23 mouse cellular contexts compared by ENCODE assay signal in the genomic region with DNA sequence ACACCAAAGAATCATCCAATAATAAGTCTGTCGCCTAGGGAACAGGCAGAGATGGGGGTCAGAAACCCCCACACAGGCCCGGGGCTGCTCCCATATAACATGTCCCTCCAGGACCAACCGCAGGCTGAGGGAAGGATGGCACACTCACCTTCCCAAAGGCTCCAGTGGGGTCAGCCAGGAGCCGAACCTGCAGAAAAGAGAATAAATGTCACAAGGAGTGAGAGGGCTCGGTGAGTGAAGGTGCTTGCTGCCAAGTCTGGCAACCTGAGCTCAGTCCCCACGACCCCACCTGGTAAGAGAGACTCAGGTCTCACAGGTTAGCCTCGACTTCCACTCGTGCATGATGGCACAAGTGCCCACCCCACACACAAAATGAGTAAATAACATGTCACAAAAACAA. TPM values are rescaled to one million over a fixed set of nuclear protein-coding genes. Genes with fewer than 3 reads are reported as not detected.
DNase-seq lines count a peak whose midpoint lies in the region; ATAC-seq lines count a peak whose summit lies in the region.
"Had no signal": no experiment of that assay in that cellular context is flagged by ENCODE, and none has a peak within 500 bp of the region (broad histone marks: within the 10 kb centered on the region; RNA-seq: fewer than 3 reads in every experiment).

No protein-coding gene starts in this region.

- H3K27me3 ChIP-seq in kidney, embryonic 14.5 days (ENCODE audit: control insufficient read depth, insufficient read depth, low read length), result no peaks in the 10 kb centered on the region
- H3K27me3 ChIP-seq in liver, embryonic 15.5 days, result no peaks in the 10 kb centered on the region
- no peaks in the 10 kb centered on the region for H3K27me3 ChIP-seq in liver, embryonic 12.5 days (replicated peaks)
- H3K27me3 ChIP-seq: heart, embryonic 13.5 days; Patski had no signal

- H3K4me1 ChIP-seq in kidney, embryonic 14.5 days (ENCODE audit: control insufficient read depth, insufficient read depth, low read length), result peaks cover 21% of the 10 kb centered on the region; the same call in 1 of the 2 replicates
- H3K4me1 ChIP-seq in liver, embryonic 15.5 days (replicated peaks), result peaks cover 38% of the 10 kb centered on the region
- H3K4me1 ChIP-seq in liver, embryonic 12.5 days, result peaks cover 33% of the 10 kb centered on the region

- H3K9ac ChIP-seq in kidney, embryonic 14.5 days (ENCODE audit: low read depth, low read length), result no peak overlapping the region
- H3K9ac ChIP-seq in liver, embryonic 15.5 days, result no peak overlapping the region
- no peak overlapping the region for H3K9ac ChIP-seq in liver, embryonic 12.5 days

- peak; percentile 31 for DNase-seq in cerebellum, adult 8-10 months
- no peak for DNase-seq in cerebellum, adult 9-11 months
- DNase-seq in kidney, adult 11 months, result peak; percentile 30
- DNase-seq in embryo, embryonic 11 days, result no peak
- DNase-seq: adrenal gland, adult 8-10 months; cerebellum, postnatal 14 days; gastrocnemius, adult 2 months; layer of hippocampus, postnatal 36 days; midbrain, embryonic 14.5 days; retina, postnatal 1 day; right cerebral cortex, postnatal 4 days; thymus, postnatal 14 days had no signal

- H3K4me2 ChIP-seq in kidney, embryonic 14.5 days (replicated peaks; ENCODE audit: low read depth, low read length), result no peak overlapping the region
- peak overlapping the region; percentile 91 for H3K4me2 ChIP-seq in liver, embryonic 15.5 days
- no peak overlapping the region for H3K4me2 ChIP-seq in liver, embryonic 12.5 days

- WGBS in kidney, embryonic 14.5 days, result 92% methylated on average over 8 of the region's 8 CpGs
- 79% methylated on average over 8 of the region's 8 CpGs for WGBS in liver, embryonic 15.5 days (ENCODE audit: insufficient replicate concordance)
- 79% methylated on average over 8 of the region's 8 CpGs for WGBS in liver, embryonic 12.5 days (ENCODE audit: insufficient replicate concordance)
- whole genome bisulfite sequencing in macrophage (ENCODE audit: missing documents), result 92% methylated on average over 6 of the region's 8 CpGs

- H3K27ac ChIP-seq in kidney, embryonic 14.5 days (ENCODE audit: low read depth, low read length), result no peak overlapping the region
- 0 out of 2 replicates have a peak overlapping the region, but pooled peaks have one; percentile 8 for H3K27ac ChIP-seq in liver, embryonic 15.5 days (replicated peaks)
- no peak overlapping the region for H3K27ac ChIP-seq in liver, embryonic 12.5 days
- H3K27ac ChIP-seq in macrophage, result peak overlapping the region; percentile 98; the same call in 1 of the 2 replicates
- H3K27ac ChIP-seq: forebrain, embryonic 10.5 days; heart, embryonic 13.5 days; hindbrain, embryonic 14.5 days had no signal

- peaks cover 35% of the 10 kb centered on the region for H3K36me3 ChIP-seq in kidney, embryonic 14.5 days (ENCODE audit: control insufficient read depth, insufficient read depth, low read length)
- H3K36me3 ChIP-seq in liver, embryonic 15.5 days (replicated peaks), result peaks cover 43% of the 10 kb centered on the region
- H3K36me3 ChIP-seq in liver, embryonic 12.5 days, result peaks cover 33% of the 10 kb centered on the region
- peaks cover 18% of the 10 kb centered on the region for H3K36me3 ChIP-seq in macrophage (ENCODE audit: inconsistent target)

- no peak for ATAC-seq in kidney, embryonic 14.5 days (ENCODE audit: low FRiP score, low TSS enrichment)
- ATAC-seq in liver, embryonic 15.5 days (ENCODE audit: insufficient read depth), result no peak
- ATAC-seq in liver, embryonic 12.5 days, result no peak
- ATAC-seq: CD4-positive, CD25-positive, alpha-beta regulatory T cell, adult 4 months; Patski had no signal

- peaks cover 41% of the 10 kb centered on the region for H3K79me2 ChIP-seq in macrophage (ENCODE audit: inconsistent target)

- H3K4me3 ChIP-seq in kidney, embryonic 14.5 days (ENCODE audit: low read length), result no peak overlapping the region
- peak overlapping the region; percentile 21; the same call in 1 of the 2 replicates for H3K4me3 ChIP-seq in liver, embryonic 15.5 days (replicated peaks)
- H3K4me3 ChIP-seq in liver, embryonic 12.5 days, result no peak overlapping the region
- no peak overlapping the region for H3K4me3 ChIP-seq in macrophage (ENCODE audit: inconsistent target)
- H3K4me3 ChIP-seq: heart, embryonic 13.5 days had no signal

- H3K9me3 ChIP-seq in kidney, embryonic 14.5 days (ENCODE audit: control insufficient read depth, low read length), result no peaks in the 10 kb centered on the region
- no peaks in the 10 kb centered on the region for H3K9me3 ChIP-seq in liver, embryonic 15.5 days (replicated peaks)
- H3K9me3 ChIP-seq in liver, embryonic 12.5 days (replicated peaks), result no peaks in the 10 kb centered on the region
- H3K9me3 ChIP-seq: forebrain, embryonic 10.5 days; heart, embryonic 13.5 days had no signal

RNA-seq across cellular contexts. Expression of a gene that starts 2.4 kb away (rescaled TPM):
- 164 and 181 TPM in 2 replicates for polyA plus RNA-seq in kidney, embryonic 14.5 days (2014; fragmentation: Nextera tagmentation; extraction: Ambion mirVana)
- polyA plus RNA-seq in liver, embryonic 15.5 days (2015; fragmentation: Nextera tagmentation; extraction: Ambion mirVana), result 59.7 and 67.9 TPM in 2 replicates
- polyA plus RNA-seq in liver, embryonic 12.5 days (2016; fragmentation: Nextera tagmentation; extraction: Ambion mirVana), result 115 TPM in 2 replicates
- 10 to 100 TPM; 15.0 to 55.4 (median 28.3) TPM for total RNA-seq in macrophage (2018; cell fraction: chromatin; rRNA removed)
- 100 to 1,000 TPM in 1 of 26 experiments, 10 to 100 TPM in 25; 50.6 to 102 (median 84.3) TPM for total RNA-seq in macrophage (2018; cell fraction: cytosol; rRNA removed)
- total RNA-seq in macrophage (2018; cell fraction: nucleus; rRNA removed), result 100 to 1,000 TPM in 1 of 26 experiments, 10 to 100 TPM in 25; 23.1 to 102 (median 67.4) TPM
- 70.0 to 96.1 TPM (median 81.1 TPM) in 3 replicates for polyA plus RNA-seq in macrophage (2018)

RNA-seq across cellular contexts. Expression of a gene that starts 2.8 kb away (rescaled TPM):
- polyA plus RNA-seq in kidney, embryonic 14.5 days (2014; fragmentation: Nextera tagmentation; extraction: Ambion mirVana), result 177 and 235 TPM in 2 replicates
- 144 and 151 TPM in 2 replicates for polyA plus RNA-seq in liver, embryonic 15.5 days (2015; fragmentation: Nextera tagmentation; extraction: Ambion mirVana)
- 94.2 and 101 TPM in 2 replicates for polyA plus RNA-seq in liver, embryonic 12.5 days (2016; fragmentation: Nextera tagmentation; extraction: Ambion mirVana)
- total RNA-seq in macrophage (2018; cell fraction: chromatin; rRNA removed), result 100 to 1,000 TPM in 14 of 26 experiments, 10 to 100 TPM in 12; 23.7 to 378 (median 132) TPM
- total RNA-seq in macrophage (2018; cell fraction: cytosol; rRNA removed), result 1,000 to 10,000 TPM in 6 of 26 experiments, 100 to 1,000 TPM in 20; 242 to 1,163 (median 634) TPM
- total RNA-seq in macrophage (2018; cell fraction: nucleus; rRNA removed), result 100 to 1,000 TPM in 22 of 26 experiments, 10 to 100 TPM in 4; 59.1 to 620 (median 234) TPM
- polyA plus RNA-seq in macrophage (2018), result 147 to 393 TPM (median 352 TPM) in 3 replicates

RNA-seq across cellular contexts. Expression of a gene that starts 14.5 kb away (rescaled TPM):
- polyA plus RNA-seq in kidney, embryonic 14.5 days (2014; fragmentation: Nextera tagmentation; extraction: Ambion mirVana), result 5.2 and 9.0 TPM in 2 replicates
- polyA plus RNA-seq in liver, embryonic 15.5 days (2015; fragmentation: Nextera tagmentation; extraction: Ambion mirVana), result 3.8 and 4.9 TPM in 2 replicates
- 6.5 and 6.8 TPM in 2 replicates for polyA plus RNA-seq in liver, embryonic 12.5 days (2016; fragmentation: Nextera tagmentation; extraction: Ambion mirVana)
- 100 to 1,000 TPM in 19 of 26 experiments, 10 to 100 TPM in 7; 69.4 to 227 (median 145) TPM for total RNA-seq in macrophage (2018; cell fraction: chromatin; rRNA removed)
- total RNA-seq in macrophage (2018; cell fraction: cytosol; rRNA removed), result 10 to 100 TPM; 19.1 to 43.0 (median 29.9) TPM
- total RNA-seq in macrophage (2018; cell fraction: nucleus; rRNA removed), result 100 to 1,000 TPM in 3 of 26 experiments, 10 to 100 TPM in 23; 55.8 to 110 (median 84.3) TPM
- 11.0 to 32.7 TPM (median 31.3 TPM) in 3 replicates for polyA plus RNA-seq in macrophage (2018)

RNA-seq across cellular contexts. Expression of a gene that starts 18.1 kb away (rescaled TPM):
- 2.1 and 3.8 TPM in 2 replicates for polyA plus RNA-seq in kidney, embryonic 14.5 days (2014; fragmentation: Nextera tagmentation; extraction: Ambion mirVana)
- 0.24 and 0.59 TPM in 2 replicates for polyA plus RNA-seq in liver, embryonic 15.5 days (2015; fragmentation: Nextera tagmentation; extraction: Ambion mirVana)
- 0.80 and 0.93 TPM in 2 replicates for polyA plus RNA-seq in liver, embryonic 12.5 days (2016; fragmentation: Nextera tagmentation; extraction: Ambion mirVana)
- not detected for total RNA-seq in macrophage (2018; cell fraction: chromatin; rRNA removed)
- total RNA-seq in macrophage (2018; cell fraction: cytosol; rRNA removed), result not detected
- total RNA-seq in macrophage (2018; cell fraction: nucleus; rRNA removed), result not detected
- polyA plus RNA-seq in macrophage (2018), result not detected in 3 replicates
- total RNA-seq: adrenal gland, adult 8-10 months; gastrocnemius, adult 2 months; heart, postnatal 25 days had no signal
- polyA plus RNA-seq: CD4-positive, CD25-positive, alpha-beta regulatory T cell, adult 4 months had no signal

RNA-seq across cellular contexts. Expression of a gene that starts 27.2 kb away (rescaled TPM):
- polyA plus RNA-seq in kidney, embryonic 14.5 days (2014; fragmentation: Nextera tagmentation; extraction: Ambion mirVana), result 0.12 and 0.51 TPM in 2 replicates
- 0.08 TPM in 1 of 2 replicates, not detected in the other for polyA plus RNA-seq in liver, embryonic 15.5 days (2015; fragmentation: Nextera tagmentation; extraction: Ambion mirVana)
- polyA plus RNA-seq in liver, embryonic 12.5 days (2016; fragmentation: Nextera tagmentation; extraction: Ambion mirVana), result 0.05 TPM in 1 of 2 replicates, not detected in the other
- not detected for total RNA-seq in macrophage (2018; cell fraction: chromatin; rRNA removed)
- not detected for total RNA-seq in macrophage (2018; cell fraction: cytosol; rRNA removed)
- total RNA-seq in macrophage (2018; cell fraction: nucleus; rRNA removed), result not detected
- polyA plus RNA-seq in macrophage (2018), result not detected in 3 replicates
- total RNA-seq: gastrocnemius, adult 2 months; megakaryocyte progenitor cell, adult 5-6 weeks had no signal
- polyA plus RNA-seq: CD4-positive, CD25-positive, alpha-beta regulatory T cell, adult 4 months had no signal

Comparison
In these comparisons a context has a peak if more than half of its experiments do, and no peak if none do; other contexts are left out.
1. DNase-seq: peak in cerebellum, adult 8-10 months (single experiment) and kidney, adult 11 months (single experiment); none in cerebellum, adult 9-11 months (single experiment) and embryo, embryonic 11 days (single experiment).
2. H3K27ac ChIP-seq: peak in liver, embryonic 15.5 days (single experiment) and macrophage (single experiment); none in kidney, embryonic 14.5 days (single experiment) and liver, embryonic 12.5 days (single experiment).